Mouse (Mus musculus): ENCODE measurements around the gene Vmn1r203.
"Not testable (repeated sequence)": the region's sequence is repeated elsewhere in the genome, so short reads cannot be mapped to it uniquely, and the experiment has no call there.

Vmn1r203 gene

GRCm38 (mm10) chr13:22517814-22518213, at the start of gene Vmn1r203:
Vmn1r203 (plus strand) TSS chr13:22518114.
- no peak for DNase-seq (ENCODE audit: low read depth, low spot score)

DNA sequence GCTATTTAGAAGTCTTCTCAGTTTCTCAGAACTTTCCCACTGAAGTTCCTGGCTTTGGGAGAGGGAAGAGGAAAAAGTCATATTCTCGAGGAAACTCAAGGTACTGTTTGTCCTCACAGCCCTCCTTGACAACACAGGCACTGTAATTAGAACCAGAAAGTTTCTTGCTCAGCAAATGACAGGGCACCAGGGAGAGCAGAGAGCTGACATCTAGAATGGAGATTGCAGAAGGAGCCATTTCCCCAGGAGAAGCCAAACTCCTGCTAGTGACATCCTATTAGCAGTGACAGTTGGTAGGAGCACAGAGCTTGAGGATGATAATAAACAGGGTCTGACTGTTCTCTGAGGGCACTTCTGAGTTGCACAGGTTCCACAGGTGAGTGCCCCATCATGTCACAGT, 46.3 kb upstream of the Vmn1r203 start, which contains the start of gene Vmn1r201:
Vmn1r201 (plus strand) TSS at position 301 of the 400 bp plus-strand sequence.
- no peak for DNase-seq (ENCODE audit: low read depth, low spot score)

- DNase-seq (ENCODE audit: low read depth, low spot score), result no peak
Measured at GRCm38 (mm10) chr13:22502431-22502830, 15.5 kb upstream of the Vmn1r203 start.

GRCm38 (mm10) chr13:22505281-22505680, 12.6 kb upstream of the Vmn1r203 start, which contains the start of gene Vmn1r202:
Vmn1r202 (minus strand) TSS chr13:22505381.
- no peak for DNase-seq (ENCODE audit: low read depth, low spot score)

GRCm38 (mm10) chr13:22552898-22553297, 35.0 kb downstream of the Vmn1r203 start, which contains the start of gene Vmn1r204:
Vmn1r204 (plus strand) TSS chr13:22553198.
- not testable (repeated sequence) for DNase-seq (ENCODE audit: low read depth, low spot score)

DNA sequence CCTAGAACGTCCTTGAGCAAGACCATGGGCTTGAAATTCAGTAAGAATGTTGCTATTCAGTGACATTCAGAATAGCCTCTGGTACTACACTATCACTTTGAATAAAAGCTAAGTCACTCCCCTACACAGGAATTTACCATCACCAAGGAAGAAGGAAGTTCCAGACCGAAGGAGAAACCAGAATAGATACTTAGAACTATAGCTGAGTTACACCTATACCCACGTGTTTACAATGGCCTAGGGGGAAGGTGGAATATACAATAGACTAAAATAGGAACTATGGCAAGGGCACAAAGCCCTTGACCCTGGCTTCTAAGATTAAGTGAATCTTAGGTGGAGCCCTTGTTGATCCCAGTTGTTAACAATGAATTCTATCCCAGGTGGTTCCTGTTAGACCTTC, 57.0 kb downstream of the Vmn1r203 start:
- DNase-seq (ENCODE audit: low read depth, low spot score), result not testable (repeated sequence)

Measured in CD4-positive helper T cell, adult 2 months (primary cell).